Mouse (Mus musculus) forebrain, embryonic 16.5 days (tissue): ENCODE measurements around the gene Thop1. TPM values are rescaled to one million over a fixed set of nuclear protein-coding genes. Genes with fewer than 3 reads are reported as not detected.

Experiments used
- ATAC-seq: fragments of 200-750 bp; cut with Nextera tagmentation; 2 replicates; pipeline ENCODE4 v1.8.0; 2017; ENCODE audit warnings: mild to moderate bottlenecking, moderate library complexity
- H3K27ac ChIP-seq: fragments of 300-500 bp; sonication (generic); 2 replicates; pipeline ENCODE4 v1.5.1; 2014; ENCODE audit warnings: low read length, control low read depth
- H3K27me3 ChIP-seq: fragments of 300-500 bp; sonication (generic); replicated peaks from 2 replicates; pipeline ENCODE4 v1.6.1; 2014; ENCODE audit warnings: low read length; ENCODE audit not compliant: control insufficient read depth, insufficient read depth
- H3K36me3 ChIP-seq: fragments of 300-500 bp; sonication (generic); 2 replicates; pipeline ENCODE4 v1.6.1; 2014; ENCODE audit not compliant: control insufficient read depth, insufficient read depth
- H3K4me1 ChIP-seq: fragments of 300-500 bp; sonication (generic); replicated peaks from 2 replicates; pipeline ENCODE4 v1.6.1; 2014; ENCODE audit warnings: low read length; ENCODE audit not compliant: control insufficient read depth, insufficient read depth
- H3K4me2 ChIP-seq: fragments of 300-500 bp; sonication (generic); 2 replicates; pipeline ENCODE4 v1.6.1; 2014; ENCODE audit warnings: mild to moderate bottlenecking, low read length, control low read depth
- H3K4me3 ChIP-seq: fragments of 300-500 bp; sonication (generic); replicated peaks from 2 replicates; pipeline ENCODE4 v1.5.1; 2014; ENCODE audit warnings: mild to moderate bottlenecking, low read length, control low read depth
- H3K9ac ChIP-seq: fragments of 300-500 bp; sonication (generic); replicated peaks from 2 replicates; pipeline ENCODE4 v1.6.1; 2014; ENCODE audit warnings: low read depth, low read length, control low read depth
- H3K9me3 ChIP-seq: fragments of 300-500 bp; sonication (generic); 2 replicates; pipeline ENCODE4 v1.6.1; 2016; ENCODE audit warnings: low read length; ENCODE audit not compliant: control insufficient read depth
- WGBS: fragments of 180-500 bp; shearing (Covaris S2); extraction: QIAGEN DNeasy Blood & Tissue Kit; methylation state at CpG from one replicate; pipeline ENCODE4 v1.1.7; 2014; 5-methylcytosine and 5-hydroxymethylcytosine counted together
- polyA plus RNA-seq: library from polyadenylated mRNA; unstranded; fragments of >200 nt; fragmentation: Nextera tagmentation; extraction: Ambion mirVana; gene quantifications from 2 replicates; pipeline ENCODE4 v1.2.1, GENCODE M21; 2015

Thop1 gene
- polyA plus RNA-seq, 1 experiment from 2014 or later, result 69.4 TPM

GRCm38 (mm10) chr10:81072290-81072689, 2.5 kb downstream of the Thop1 start:
- H3K27me3 ChIP-seq, result no peaks in the 10 kb centered on the region
- no peaks in the 10 kb centered on the region for H3K9me3 ChIP-seq
- peaks cover 23% of the 10 kb centered on the region for H3K4me1 ChIP-seq
- no peak overlapping the region for H3K4me3 ChIP-seq
- no peak overlapping the region for H3K27ac ChIP-seq
- H3K9ac ChIP-seq, result no peak overlapping the region
- 93% methylated on average over 8 of the region's 8 CpGs for WGBS
- H3K4me2 ChIP-seq, result no peak overlapping the region
- H3K36me3 ChIP-seq, result peaks cover 18% of the 10 kb centered on the region
- ATAC-seq, result no peak

DNA sequence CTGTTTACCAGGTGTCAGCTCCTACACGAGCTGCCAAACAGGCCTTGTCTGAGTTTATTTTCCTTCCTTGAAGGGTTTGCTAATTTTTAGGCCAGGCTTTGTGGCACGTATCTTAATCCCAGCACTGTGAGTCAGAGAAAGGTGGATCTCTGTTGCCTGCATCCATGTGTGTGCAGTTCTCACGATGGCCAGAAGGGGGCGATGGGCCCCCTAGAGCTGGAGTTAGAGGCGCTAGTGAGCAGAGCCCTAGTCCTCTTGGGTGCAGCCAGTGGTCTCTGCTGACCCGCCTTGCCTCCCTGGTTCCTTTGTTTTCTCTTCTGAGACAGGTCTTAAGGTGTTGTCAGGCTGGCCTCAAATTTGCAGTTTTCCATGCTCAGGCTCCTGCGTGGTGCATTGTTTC, 3.6 kb downstream of the Thop1 start:
- Histone ChIP-seq H3K27me3 (no peaks in the 10 kb centered on the region), H3K27ac (no peak overlapping the region), H3K4me2 (no peak overlapping the region), H3K36me3 (peaks cover 20% of the 10 kb centered on the region), H3K4me1 (peaks cover 23% of the 10 kb centered on the region), H3K4me3 (no peak overlapping the region), H3K9me3 (no peaks in the 10 kb centered on the region), H3K9ac (no peak overlapping the region)
- WGBS, result 67% methylated on average over 7 of the region's 7 CpGs
- ATAC-seq, result no peak

DNA sequence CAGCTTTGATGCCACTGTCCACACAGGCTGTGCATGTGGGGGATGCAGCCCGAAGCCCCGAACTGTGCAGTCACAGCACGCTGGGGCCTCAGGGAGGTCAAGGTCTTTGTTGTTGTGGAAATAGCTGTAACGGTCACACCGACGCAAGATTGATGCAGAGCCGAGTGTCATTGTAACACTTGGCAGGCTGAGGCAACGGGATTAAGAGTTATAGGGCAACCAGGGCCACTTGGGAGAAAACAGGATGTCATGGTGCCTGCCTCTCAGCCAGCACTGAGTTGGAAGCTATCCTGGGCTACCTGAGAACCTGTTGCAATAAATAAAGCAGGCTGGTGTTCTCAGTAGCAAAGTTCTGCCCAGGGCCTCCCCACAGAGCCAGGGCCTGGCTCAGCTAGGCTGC, 5.9 kb downstream of the Thop1 start:
- H3K9me3 ChIP-seq, result no peaks in the 10 kb centered on the region
- H3K4me3 ChIP-seq, result no peak overlapping the region
- no peak for ATAC-seq
- H3K4me2 ChIP-seq, result no peak overlapping the region
- H3K36me3 ChIP-seq, result peaks cover 28% of the 10 kb centered on the region
- WGBS, result 87% methylated on average over 8 of the region's 8 CpGs
- H3K4me1 ChIP-seq, result peaks cover 10% of the 10 kb centered on the region
- no peak overlapping the region for H3K9ac ChIP-seq
- no peaks in the 10 kb centered on the region for H3K27me3 ChIP-seq
- H3K27ac ChIP-seq, result no peak overlapping the region

DNA sequence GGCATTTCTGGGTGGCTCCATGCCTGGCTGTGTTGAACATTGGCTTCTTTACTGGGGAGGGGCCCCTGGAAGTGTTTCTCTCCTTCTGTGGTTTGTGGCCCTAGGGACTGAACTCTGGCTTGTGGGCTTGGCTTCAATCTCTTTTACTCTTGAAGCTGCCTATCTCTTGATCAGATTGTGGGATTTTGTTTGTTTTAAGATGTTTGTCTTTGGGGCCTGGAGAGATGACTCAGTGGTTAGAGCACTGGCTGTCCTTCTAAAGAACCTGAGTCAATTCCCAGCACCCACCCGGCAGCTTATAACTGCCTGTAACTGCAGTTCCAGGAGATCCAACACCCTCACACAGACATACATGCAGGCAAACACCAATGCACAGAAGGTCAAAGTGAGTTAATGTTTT, 6.5 kb downstream of the Thop1 start:
- no peak for ATAC-seq
- peaks cover 4% of the 10 kb centered on the region for H3K4me1 ChIP-seq
- no peak overlapping the region for H3K4me3 ChIP-seq
- H3K27ac ChIP-seq, result no peak overlapping the region
- no peak overlapping the region for H3K9ac ChIP-seq
- H3K9me3 ChIP-seq, result no peaks in the 10 kb centered on the region
- no peaks in the 10 kb centered on the region for H3K27me3 ChIP-seq
- 96% methylated on average over 1 of the region's 1 CpGs for WGBS
- no peak overlapping the region for H3K4me2 ChIP-seq
- peaks cover 35% of the 10 kb centered on the region for H3K36me3 ChIP-seq

GRCm38 (mm10) chr10:81077916-81078315, 8.1 kb downstream of the Thop1 start:
- 90% methylated on average over 11 of the region's 11 CpGs for WGBS
- Histone ChIP-seq H3K4me1 (no peaks in the 10 kb centered on the region), H3K27me3 (no peaks in the 10 kb centered on the region), H3K27ac (no peak overlapping the region), H3K9ac (no peak overlapping the region), H3K36me3 (peaks cover 40% of the 10 kb centered on the region), H3K9me3 (no peaks in the 10 kb centered on the region), H3K4me2 (no peak overlapping the region), H3K4me3 (no peak overlapping the region)
- no peak for ATAC-seq

- Histone ChIP-seq H3K4me1 (no peaks in the 10 kb centered on the region), H3K36me3 (peaks cover 23% of the 10 kb centered on the region), H3K9ac (no peak overlapping the region), H3K4me3 (no peak overlapping the region), H3K4me2 (no peak overlapping the region), H3K27me3 (no peaks in the 10 kb centered on the region), H3K9me3 (no peaks in the 10 kb centered on the region), H3K27ac (no peak overlapping the region)
- WGBS, result 93% methylated on average over 31 of the region's 31 CpGs
- ATAC-seq, result no peak
These were observed 10.3 kb downstream of the Thop1 start for GRCm38 (mm10) chr10:81080008-81080655.

DNA sequence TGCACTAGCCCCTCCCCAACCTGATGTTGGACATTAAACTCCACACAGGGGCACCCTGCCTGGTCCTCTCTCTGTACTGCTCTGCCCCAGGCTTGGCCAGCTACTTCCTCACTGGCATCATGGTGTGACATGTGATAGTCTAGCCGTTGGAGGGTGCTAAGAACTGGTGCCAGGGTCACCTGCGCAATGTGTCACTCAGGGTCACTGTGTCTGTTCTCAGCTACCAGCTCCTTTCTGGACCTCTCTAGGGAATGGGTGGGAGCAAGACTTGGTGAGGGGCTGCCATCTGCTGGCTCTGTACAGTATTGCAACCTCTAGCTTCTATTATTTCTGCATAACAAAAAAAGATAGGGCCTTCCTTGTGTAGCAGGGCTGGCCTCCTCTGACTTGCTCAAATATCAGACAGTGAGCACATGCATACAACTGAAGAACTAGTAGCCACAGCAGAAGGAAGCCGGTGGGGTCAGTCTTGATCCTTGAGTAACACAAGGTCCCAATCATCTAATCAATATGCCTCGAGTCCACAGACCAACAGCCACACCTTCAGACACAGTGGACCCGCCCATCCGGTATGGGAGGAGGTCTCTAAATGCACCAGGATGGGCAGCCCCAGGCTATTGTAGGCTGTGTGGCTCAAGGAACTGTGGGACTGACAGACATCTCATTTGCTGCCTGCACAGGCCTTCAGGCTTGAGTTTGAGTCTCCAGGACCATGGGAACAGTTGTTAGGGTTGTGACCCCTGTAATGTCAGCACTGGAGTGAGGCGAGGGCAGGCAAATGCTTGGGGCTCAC, 12.5 kb downstream of the Thop1 start:
- Histone ChIP-seq H3K4me3 (no peak overlapping the region), H3K9me3 (no peaks in the 10 kb centered on the region), H3K27ac (no peak overlapping the region), H3K4me2 (no peak overlapping the region), H3K36me3 (peaks cover 23% of the 10 kb centered on the region), H3K4me1 (no peaks in the 10 kb centered on the region), H3K9ac (no peak overlapping the region), H3K27me3 (no peaks in the 10 kb centered on the region)
- WGBS, result 76% methylated on average over 7 of the region's 7 CpGs
- peak; percentile 66 for ATAC-seq

DNA sequence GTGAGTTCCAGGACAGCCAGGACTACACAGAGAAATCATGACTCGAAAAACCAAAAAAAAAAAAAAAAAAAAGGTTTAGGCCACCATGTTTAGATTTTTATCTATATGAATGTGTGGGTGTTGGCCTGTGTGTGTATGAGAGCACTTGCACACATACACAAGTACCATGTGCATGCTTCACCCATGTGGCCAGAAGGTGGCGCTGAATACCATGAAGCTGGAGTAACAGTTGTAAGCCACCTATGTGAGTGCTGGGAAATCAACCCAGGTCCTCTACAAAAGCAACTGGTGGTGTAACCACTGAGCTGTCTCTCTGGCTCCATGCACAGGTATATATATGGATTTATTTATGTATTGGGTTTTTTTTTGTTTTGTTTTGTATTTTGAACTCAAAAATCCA, 17.2 kb downstream of the Thop1 start:
- Histone ChIP-seq H3K4me3 (no peak overlapping the region), H3K36me3 (no peaks in the 10 kb centered on the region), H3K4me2 (no peak overlapping the region), H3K27ac (no peak overlapping the region), H3K4me1 (peaks cover 7% of the 10 kb centered on the region), H3K9me3 (no peaks in the 10 kb centered on the region), H3K27me3 (no peaks in the 10 kb centered on the region), H3K9ac (no peak overlapping the region)
- ATAC-seq, result no peak
- 62% methylated on average over 2 of the region's 2 CpGs for WGBS

- Histone ChIP-seq H3K27ac (no peak overlapping the region), H3K9me3 (no peaks in the 10 kb centered on the region), H3K4me3 (no peak overlapping the region), H3K9ac (no peak overlapping the region), H3K4me1 (peaks cover 7% of the 10 kb centered on the region), H3K36me3 (no peaks in the 10 kb centered on the region), H3K27me3 (no peaks in the 10 kb centered on the region), H3K4me2 (no peak overlapping the region)
- WGBS, result 40% methylated on average over 2 of the region's 2 CpGs
- ATAC-seq, result no peak; the same call in 1 of the 2 replicates
These were observed 19.4 kb downstream of the Thop1 start for GRCm38 (mm10) chr10:81089216-81089615.
